Mouse (Mus musculus) E14TG2a.4 (cell line): ENCODE measurements around the gene Vwf.

ENCODE experiments used
- CTCF ChIP-seq: conservative IDR thresholded peaks from 2 replicates; pipeline ENCODE4 v1.5.1; 2014; ENCODE audit warnings: low read length
- NANOG ChIP-seq: IDR thresholded peaks from 2 replicates; pipeline ENCODE4 v1.6.1; 2014; ENCODE audit warnings: borderline replicate concordance, low read length, mixed read lengths
- POU5F1 ChIP-seq: IDR thresholded peaks from 2 replicates; pipeline ENCODE4 v1.6.1; 2014; ENCODE audit warnings: low read length, borderline replicate concordance

DNA sequence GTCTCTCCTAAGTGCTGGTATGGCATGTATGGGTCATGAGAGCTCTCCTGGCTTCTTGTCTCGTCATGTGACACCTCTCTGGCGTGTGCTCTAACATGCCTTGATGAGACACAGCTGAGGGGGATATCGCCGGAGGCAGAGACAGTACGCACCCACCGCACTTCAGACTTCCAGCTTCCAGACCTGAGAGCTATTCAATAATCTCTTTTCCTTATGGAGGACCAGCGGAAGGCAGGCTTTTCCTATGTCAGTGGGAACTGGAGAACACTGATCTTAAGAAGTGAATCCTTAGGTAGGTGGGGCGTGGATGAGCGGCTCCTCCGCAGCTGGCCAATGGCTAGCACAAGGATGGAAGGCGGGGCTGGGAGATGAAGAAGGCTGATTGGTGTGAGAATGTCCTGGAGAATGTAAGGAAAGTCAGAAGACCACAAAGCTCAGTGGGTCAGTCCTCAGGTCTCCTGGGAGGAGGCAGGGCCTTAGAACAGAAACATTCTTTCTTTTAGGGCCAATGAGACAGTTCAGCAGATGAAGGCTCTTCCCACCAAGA, 13.4 kb upstream of the Vwf start:
- TF ChIP-seq CTCF (no peak), POU5F1 (no peak), NANOG (no peak)
